Mouse (Mus musculus): Measurements from ENCODE around the gene Pdgfra. TPM values are rescaled to one million over a fixed set of nuclear protein-coding genes. Genes with fewer than 3 reads are reported as not detected.

Gene Pdgfra
- total RNA-seq, 2 experiments from 2014 or later: 45.5 to 45.7 TPM

Small RNA genes lying within 50 kb of the gene (microRNA-seq; reads per million reads assigned to microRNA genes)
- 0 to 1.7 reads per million in 2 experiments for gene Mir7025

Other genes with a start within 250 kb of the Pdgfra start
- 10 to 100 TPM; 17.7 to 20.6 TPM for gene Chic2, start 107.5 kb upstream of the Pdgfra start, total RNA-seq (2021)
- not detected for gene Gsx2, start 76.7 kb upstream of the Pdgfra start, total RNA-seq (2021)

Measured in left cerebral cortex, postnatal 25 days (tissue).